27 mouse cellular contexts compared by ENCODE assay signal in the genomic region with DNA sequence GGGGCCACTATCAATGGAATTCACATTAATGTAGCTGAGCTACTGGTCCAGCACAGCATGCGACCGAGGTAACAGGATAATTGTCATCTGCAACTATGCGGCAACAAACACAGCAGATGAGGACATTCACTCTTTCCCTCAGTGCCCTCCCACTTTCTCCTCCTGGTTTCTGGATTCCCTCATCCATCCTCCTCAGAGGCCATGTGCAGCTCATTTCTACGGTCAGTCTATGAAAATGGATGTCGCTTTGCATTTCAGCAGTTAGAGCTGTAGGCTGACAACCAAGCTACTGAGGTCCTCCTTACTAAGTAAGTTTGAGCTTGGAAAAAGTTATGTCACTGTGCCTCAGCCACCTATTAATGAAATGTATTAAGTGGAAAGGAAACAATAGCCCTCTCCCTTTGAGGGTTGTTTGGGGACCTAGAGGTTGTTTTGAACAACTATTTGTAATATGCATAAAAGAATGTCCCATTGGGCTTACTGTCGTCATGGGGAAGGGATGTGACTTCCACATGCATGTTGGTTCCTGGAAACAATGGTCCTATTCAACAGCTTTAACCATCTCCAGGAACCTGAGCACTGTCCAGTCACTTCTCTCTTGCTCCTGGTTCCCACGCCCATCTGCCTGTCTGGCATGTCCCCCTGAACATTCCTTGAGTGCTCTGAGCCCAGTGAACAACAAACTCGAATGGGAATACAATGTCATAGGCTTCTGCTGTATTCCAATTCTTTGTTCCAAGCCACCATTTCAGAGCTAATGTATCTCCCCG.
DNase-seq lines count a peak whose midpoint lies in the region; TF ChIP-seq lines count a peak whose summit lies in the region.
"Had no signal": no experiment of that assay in that cellular context is flagged by ENCODE, and none has a peak within 500 bp of the region (broad histone marks: within the 10 kb centered on the region; RNA-seq: fewer than 3 reads in every experiment).

No protein-coding gene starts in this region.

- H3ac ChIP-seq in myocyte (ENCODE audit: control insufficient read depth, insufficient read length) = no peak overlapping the region

- H3K4me3 ChIP-seq in layer of hippocampus, adult 2 months = no peak overlapping the region
- no peak overlapping the region for H3K4me3 ChIP-seq in myocyte
- no peak overlapping the region for H3K4me3 ChIP-seq in forebrain, embryonic 10.5 days
- H3K4me3 ChIP-seq: embryonic facial prominence, embryonic 13.5 days; heart, embryonic 10.5 days; heart, embryonic 15.5 days; limb, embryonic 15.5 days; liver, embryonic 13.5 days; neural tube, embryonic 12.5 days had no signal

- 80% methylated on average over 9 of the region's 9 CpGs for WGBS in forebrain, embryonic 10.5 days

- no peaks in the 10 kb centered on the region for H3K9me3 ChIP-seq in forebrain, embryonic 10.5 days
- H3K9me3 ChIP-seq: embryonic facial prominence, embryonic 13.5 days; heart, embryonic 10.5 days; heart, embryonic 15.5 days; limb, embryonic 15.5 days; liver, embryonic 13.5 days; neural tube, embryonic 12.5 days had no signal

- DNase-seq in heart, adult 11 months = peak; percentile 78
- DNase-seq in heart, postnatal 4 days = no peak
- no peak for DNase-seq in layer of hippocampus, adult 2 months (ENCODE audit: low spot score in 2 of 2)
- DNase-seq in layer of hippocampus, adult 8-10 months (ENCODE audit: low spot score in 2 of 2) = no peak
- DNase-seq in Muller cell, postnatal 12 days (ENCODE audit: inconsistent ontology term) = peak; percentile 97
- no peak for DNase-seq in forebrain, embryonic 10.5 days (ENCODE audit: extremely low spot score, low spot score)
- no peak for DNase-seq in gastrocnemius, postnatal 25 days
- DNase-seq: adrenal gland, postnatal 10 days; cerebellum, adult 11 months; cerebellum, adult 9-11 months; kidney, adult 9 months; kidney, postnatal 14 days; left cerebral cortex, postnatal 4 days; liver, embryonic 13.5 days; lung, adult 18-20 months; midbrain, embryonic 14.5 days; spleen, adult 18-20 months; thymus, postnatal 14 days had no signal

- no peak for TF ChIP-seq POLR2A in myocyte (IDR thresholded peaks at IDR 0.05; ENCODE audit: insufficient read length, low read depth)

- no peak overlapping the region for H3K4me2 ChIP-seq in myocyte (ENCODE audit: low read depth)
- H3K4me2 ChIP-seq: embryonic facial prominence, embryonic 13.5 days; heart, embryonic 15.5 days; limb, embryonic 15.5 days; liver, embryonic 13.5 days; neural tube, embryonic 12.5 days had no signal

- peaks cover 5% of the 10 kb centered on the region for H3K36me3 ChIP-seq in myocyte (ENCODE audit: control insufficient read depth, insufficient read depth)
- no peaks in the 10 kb centered on the region for H3K36me3 ChIP-seq in forebrain, embryonic 10.5 days (replicated peaks)
- H3K36me3 ChIP-seq: embryonic facial prominence, embryonic 13.5 days; G1E; heart, embryonic 10.5 days; heart, embryonic 15.5 days; limb, embryonic 15.5 days; liver, embryonic 13.5 days; neural tube, embryonic 12.5 days had no signal

- peaks cover 56% of the 10 kb centered on the region for H3K4me1 ChIP-seq in forebrain, embryonic 10.5 days
- H3K4me1 ChIP-seq: liver, embryonic 13.5 days had no signal

- no peaks in the 10 kb centered on the region for H3K27me3 ChIP-seq in myocyte (ENCODE audit: control insufficient read depth, insufficient read depth, insufficient read length)
- H3K27me3 ChIP-seq in forebrain, embryonic 10.5 days (ENCODE audit: poor library complexity, severe bottlenecking) = no peaks in the 10 kb centered on the region
- H3K27me3 ChIP-seq: embryonic facial prominence, embryonic 13.5 days; heart, embryonic 15.5 days; limb, embryonic 15.5 days; liver, embryonic 13.5 days; neural tube, embryonic 12.5 days; Patski had no signal

- H3K79me2 ChIP-seq in myocyte (ENCODE audit: control insufficient read depth, insufficient read depth) = peaks cover 76% of the 10 kb centered on the region

- 0 out of 2 replicates have a peak overlapping the region, but pooled peaks have one; percentile 28 for H3K27ac ChIP-seq in layer of hippocampus, adult 2 months
- H3K27ac ChIP-seq in forebrain, embryonic 10.5 days = no peak overlapping the region
- H3K27ac ChIP-seq: embryonic facial prominence, embryonic 13.5 days; heart, embryonic 10.5 days; heart, embryonic 15.5 days; limb, embryonic 15.5 days; liver, embryonic 13.5 days; macrophage; neural tube, embryonic 12.5 days had no signal

- TF ChIP-seq CTCF in layer of hippocampus, adult 2 months (conservative IDR thresholded peaks at IDR 0.05) = no peak

TF ChIP-seq in myocyte, 11 proteins besides CTCF, POLR2A, EP300 and RAD21:
- peak; percentile 42 for TF ChIP-seq POLR2AphosphoS2 (IDR thresholded peaks at IDR 0.05; ENCODE audit: insufficient read length, low read depth)
- no peak for TF ChIP-seq MYOD1 (IDR thresholded peaks at IDR 0.05; ENCODE audit: control insufficient read depth in 1 of 3, insufficient read length in 2 of 3, low read depth in 2 of 3)

Comparison
In these comparisons a context has a peak if more than half of its experiments do, and no peak if none do; other contexts are left out.
1. DNase-seq: peak in heart, adult 11 months (single experiment) and Muller cell, postnatal 12 days (single experiment); none in heart, postnatal 4 days (single experiment), layer of hippocampus, adult 2 months (0 of 2), layer of hippocampus, adult 8-10 months (0 of 2), forebrain, embryonic 10.5 days (single experiment) and gastrocnemius, postnatal 25 days (single experiment).